In genomic region chrY:1245426-1245863, GRCm38 (mm10) we compare ENCODE assay signal across 9 mouse cellular contexts. TPM values are rescaled to one million over a fixed set of nuclear protein-coding genes. Genes with fewer than 3 reads are reported as not detected.
A peak's percentile ranks its signal among the peaks of the same experiment; 100 is the strongest.
DNase-seq lines count a peak whose midpoint lies in the region; ATAC-seq and TF ChIP-seq lines count a peak whose summit lies in the region.
"Had no signal": no experiment of that assay in that cellular context is flagged by ENCODE, and none has a peak within 500 bp of the region (broad histone marks: within the 10 kb centered on the region; RNA-seq: fewer than 3 reads in every experiment).

Gene Uty, minus strand, starts transcription at chrY:1245759.

- no peaks in the 10 kb centered on the region for H3K9me3 ChIP-seq in limb, embryonic 10.5 days (replicated peaks)
- no peaks in the 10 kb centered on the region for H3K9me3 ChIP-seq in midbrain, embryonic 10.5 days (replicated peaks)

- 1% methylated on average over 21 of the region's 21 CpGs for WGBS in limb, embryonic 10.5 days
- under 1% methylated on average over 20 of the region's 21 CpGs for WGBS in midbrain, embryonic 10.5 days

- peak; percentile 78 for DNase-seq in gastrocnemius, adult 18-20 months (ENCODE audit: low spot score)
- DNase-seq in gastrocnemius, postnatal 25 days = no peak
- peak; percentile 33 for DNase-seq in limb, embryonic 10.5 days (ENCODE audit: low spot score)
- DNase-seq in midbrain, embryonic 10.5 days (ENCODE audit: low spot score) = peak; percentile 44
- peak; percentile 88 for DNase-seq in splenic B cell, adult 2 months (ENCODE audit: low read depth, low spot score)

- no peak for TF ChIP-seq CTCF in bone marrow macrophage, adult 2 months (IDR thresholded peaks at IDR 0.05; ENCODE audit: low read depth, low read length)

- H3K4me1 ChIP-seq in bone marrow macrophage, adult 2 months (ENCODE audit: control insufficient read depth, insufficient read depth, low read length) = no peaks in the 10 kb centered on the region
- H3K4me1 ChIP-seq in limb, embryonic 10.5 days = no peaks in the 10 kb centered on the region
- H3K4me1 ChIP-seq in midbrain, embryonic 10.5 days = no peaks in the 10 kb centered on the region

- H3K36me3 ChIP-seq in limb, embryonic 10.5 days = no peaks in the 10 kb centered on the region
- H3K36me3 ChIP-seq in midbrain, embryonic 10.5 days = no peaks in the 10 kb centered on the region
- H3K36me3 ChIP-seq in splenic B cell, adult 2 months (ENCODE audit: control insufficient read depth, insufficient read depth, low read length, poor library complexity, severe bottlenecking) = no peaks in the 10 kb centered on the region

- peak within 1 kb of the TSS; percentile 92 for H3K27ac ChIP-seq in bone marrow macrophage, adult 2 months (ENCODE audit: insufficient read depth, low read depth, low read length)
- peak within 1 kb of the TSS; percentile 64 for H3K27ac ChIP-seq in limb, embryonic 10.5 days
- peak within 1 kb of the TSS; percentile 81 for H3K27ac ChIP-seq in midbrain, embryonic 10.5 days (replicated peaks)

- no peak for TF ChIP-seq POLR2A in bone marrow macrophage, adult 2 months (IDR thresholded peaks at IDR 0.05; ENCODE audit: borderline replicate concordance, low read depth, low read length)

- peak within 1 kb of the TSS; percentile 72 for H3K4me3 ChIP-seq in bone marrow macrophage, adult 2 months (ENCODE audit: insufficient read depth, low read length)
- H3K4me3 ChIP-seq in limb, embryonic 10.5 days = peak within 1 kb of the TSS; percentile 44
- H3K4me3 ChIP-seq in midbrain, embryonic 10.5 days = peak within 1 kb of the TSS; percentile 52

- peak; percentile 100 for ATAC-seq in erythroid progenitor cell, adult 5-6 weeks (replicated peaks; ENCODE audit: low FRiP score, poor library complexity, severe bottlenecking)
- ATAC-seq in hematopoietic stem cell, adult 5-6 weeks (replicated peaks in 1 of 2; ENCODE audit: insufficient read depth in 1 of 2, low FRiP score in 2 of 2, low TSS enrichment in 1 of 2, low read depth in 1 of 2, poor library complexity in 2 of 2, severe bottlenecking in 2 of 2) = peak; percentile 96 to 100

- H3K27me3 ChIP-seq in limb, embryonic 10.5 days (ENCODE audit: low read depth, poor library complexity, severe bottlenecking) = no peaks in the 10 kb centered on the region
- H3K27me3 ChIP-seq in midbrain, embryonic 10.5 days (ENCODE audit: low read depth, poor library complexity, severe bottlenecking) = no peaks in the 10 kb centered on the region
- H3K27me3 ChIP-seq in splenic B cell, adult 2 months (ENCODE audit: control insufficient read depth, insufficient read depth, low read length, poor library complexity, severe bottlenecking) = no peaks in the 10 kb centered on the region

RNA-seq across cellular contexts. Expression of gene Uty, which starts in this region (rescaled TPM):
- 10 to 100 TPM in 1 of 2 experiments, not detected in 1; 13.2 TPM for total RNA-seq in gastrocnemius, adult 18-20 months (2021)
- 10 to 100 TPM in 1 of 2 experiments, not detected in 1; 12.8 TPM for total RNA-seq in gastrocnemius, postnatal 25 days (2021)
- polyA plus RNA-seq in bone marrow macrophage, adult 2 months (2012; ENCODE audit: insufficient read depth, insufficient read length, missing spikeins) = not detected in 2 replicates
- 36.8 and 38.6 TPM in 2 replicates for total RNA-seq in erythroid progenitor cell, adult 5-6 weeks (2015; ENCODE audit: low replicate concordance)
- 27.8 and 43.6 TPM in 2 replicates for total RNA-seq in erythroid progenitor cell, adult 5-6 weeks (2017; ENCODE audit: low replicate concordance)
- total RNA-seq in hematopoietic stem cell, adult 5-6 weeks (2017) = 45.9 and 55.0 TPM in 2 replicates
- polyA plus RNA-seq in limb, embryonic 10.5 days (2016; fragmentation: Nextera tagmentation; extraction: Ambion mirVana) = 15.2 and 16.4 TPM in 2 replicates
- polyA plus RNA-seq in midbrain, embryonic 10.5 days (2016; fragmentation: Nextera tagmentation; extraction: Ambion mirVana) = 12.9 and 13.0 TPM in 2 replicates
- polyA plus RNA-seq: C2C12 had no signal
